Mouse (Mus musculus): ENCODE results near the gene Apoa2.

- TF ChIP-seq CTCF (IDR thresholded peaks at IDR 0.05; ENCODE audit: control insufficient read depth, insufficient read depth, insufficient replicate concordance, low read depth, low read length) = no peak
- no peak for TF ChIP-seq POLR2A (IDR thresholded peaks at IDR 0.05; ENCODE audit: control insufficient read depth, low read depth, low read length)
Observed at GRCm38 (mm10) chr1:171209409-171209808, 15.4 kb upstream of the Apoa2 start.
